Mouse (Mus musculus) cerebellum, postnatal 14 days (tissue): ENCODE results near the gene Pou2af1.

Experiments used
- DNase-seq, 2 experiments: peaks; one replicate each; pipeline ENCODE4 v3.0.0; 2021; ENCODE audit warnings: mixed read lengths in 2 of 2

Gene Pou2af1

GRCm38 (mm10) chr9:51213023-51213728, at the start of gene Pou2af1:
TSS of gene Pou2af1 (plus strand) at chr9:51213708.
- DNase-seq: no peak

GRCm38 (mm10) chr9:51163989-51164388, 49.5 kb upstream of the Pou2af1 start:
- no peak for DNase-seq

GRCm38 (mm10) chr9:51165312-51166180, 48.0 kb upstream of the Pou2af1 start, which contains the start of gene Gm32742:
TSS of gene Gm32742 (minus strand) at chr9:51165517.
- DNase-seq: peak; percentile 49 to 57

- peak; percentile 33 to 57 for DNase-seq
Measured at GRCm38 (mm10) chr9:51167954-51168353, 45.6 kb upstream of the Pou2af1 start.

GRCm38 (mm10) chr9:51168698-51169097, 44.8 kb upstream of the Pou2af1 start:
- no peak for DNase-seq

GRCm38 (mm10) chr9:51169133-51169532, 44.4 kb upstream of the Pou2af1 start:
- DNase-seq: no peak

GRCm38 (mm10) chr9:51170298-51170697, 43.2 kb upstream of the Pou2af1 start:
- DNase-seq: no peak

- DNase-seq: no peak
Measured at GRCm38 (mm10) chr9:51174890-51175464, 38.5 kb upstream of the Pou2af1 start.

GRCm38 (mm10) chr9:51175722-51176121, 37.8 kb upstream of the Pou2af1 start:
- no peak for DNase-seq

- DNase-seq: peak in 1 of 2 experiments; percentile 29
Measured at GRCm38 (mm10) chr9:51178297-51178696, 35.2 kb upstream of the Pou2af1 start.

- peak; percentile 97 for DNase-seq
Measured at GRCm38 (mm10) chr9:51180621-51181020, 32.9 kb upstream of the Pou2af1 start.

GRCm38 (mm10) chr9:51182716-51183710, 30.5 kb upstream of the Pou2af1 start:
- DNase-seq: peak in 1 of 2 experiments; percentile 33

- no peak for DNase-seq
Measured at GRCm38 (mm10) chr9:51185386-51185785, 28.1 kb upstream of the Pou2af1 start.

GRCm38 (mm10) chr9:51185871-51186270, 27.6 kb upstream of the Pou2af1 start:
- no peak for DNase-seq

- DNase-seq: no peak
Measured at GRCm38 (mm10) chr9:51190655-51191054, 22.9 kb upstream of the Pou2af1 start.

- DNase-seq: no peak
Measured at GRCm38 (mm10) chr9:51194790-51195189, 18.7 kb upstream of the Pou2af1 start.

- no peak for DNase-seq
Measured at GRCm38 (mm10) chr9:51208974-51209332, 4.6 kb upstream of the Pou2af1 start.

- no peak for DNase-seq
Measured at GRCm38 (mm10) chr9:51211191-51211590, 2.3 kb upstream of the Pou2af1 start.

GRCm38 (mm10) chr9:51213729-51214237, 275 bp downstream of the Pou2af1 start:
- DNase-seq: no peak

GRCm38 (mm10) chr9:51215311-51215710, 1.8 kb downstream of the Pou2af1 start:
- no peak for DNase-seq

GRCm38 (mm10) chr9:51215949-51216348, 2.4 kb downstream of the Pou2af1 start:
- no peak for DNase-seq

- DNase-seq: no peak
Measured at GRCm38 (mm10) chr9:51225636-51226166, 12.2 kb downstream of the Pou2af1 start.
